Mouse (Mus musculus) hindbrain, embryonic 14.5 days (tissue): ENCODE data around the gene Nceh1. TPM values are rescaled to one million over a fixed set of nuclear protein-coding genes. Genes with fewer than 3 reads are reported as not detected.

Experiments
- ATAC-seq: fragments of 200-750 bp; cut with Nextera tagmentation; 2 replicates; pipeline ENCODE4 v1.8.0; 2017; ENCODE audit warnings: moderate number of reproducible peaks, mild to moderate bottlenecking, moderate TSS enrichment, moderate library complexity; ENCODE audit not compliant: low FRiP score
- DNase-seq: peaks from one replicate; pipeline ENCODE4 v3.0.0-alpha.2; 2015; ENCODE audit warnings: low spot score
- H3K27ac ChIP-seq: fragments of 300-500 bp; sonication (generic); 2 replicates; pipeline ENCODE4 v1.5.1; 2014; ENCODE audit warnings: mild to moderate bottlenecking, moderate library complexity
- H3K27me3 ChIP-seq: fragments of 300-500 bp; sonication (generic); 2 replicates; pipeline ENCODE4 v1.6.1; 2014; ENCODE audit warnings: mild to moderate bottlenecking, low read length, mixed read lengths; ENCODE audit not compliant: control insufficient read depth, insufficient read depth
- H3K36me3 ChIP-seq: fragments of 300-500 bp; sonication (generic); replicated peaks from 2 replicates; pipeline ENCODE4 v1.6.1; 2014; ENCODE audit not compliant: control insufficient read depth, insufficient read depth
- H3K4me1 ChIP-seq: fragments of 300-500 bp; sonication (generic); replicated peaks from 2 replicates; pipeline ENCODE4 v1.6.1; 2014; ENCODE audit warnings: antibody characterized with exemption, low read length, mixed read lengths; ENCODE audit not compliant: control insufficient read depth, insufficient read depth
- H3K4me2 ChIP-seq: fragments of 300-500 bp; sonication (generic); replicated peaks from 2 replicates; pipeline ENCODE4 v1.6.1; 2014; ENCODE audit warnings: mild to moderate bottlenecking, moderate library complexity
- H3K4me3 ChIP-seq: fragments of 300-500 bp; sonication (generic); replicated peaks from 2 replicates; pipeline ENCODE4 v1.5.1; 2014; ENCODE audit warnings: mild to moderate bottlenecking, low read length
- H3K9ac ChIP-seq: fragments of 300-500 bp; sonication (generic); 2 replicates; pipeline ENCODE4 v1.6.1; 2014
- H3K9me3 ChIP-seq: fragments of 300-500 bp; sonication (generic); 2 replicates; pipeline ENCODE4 v1.6.1; 2016; ENCODE audit warnings: low read length; ENCODE audit not compliant: control insufficient read depth
- WGBS: fragments of 180-500 bp; shearing (Covaris S2); extraction: QIAGEN DNeasy Blood & Tissue Kit; methylation state at CpG from one replicate; pipeline ENCODE4 v1.1.7; 2014; 5-methylcytosine and 5-hydroxymethylcytosine counted together
- polyA plus RNA-seq: library from polyadenylated mRNA; unstranded; fragments of >200 nt; fragmentation: Nextera tagmentation; extraction: Ambion mirVana; gene quantifications from 2 replicates; pipeline ENCODE4 v1.2.1, GENCODE M21; 2014

Gene Nceh1
- polyA plus RNA-seq, 1 experiment from 2014 or later, result 11.5 TPM

- Histone ChIP-seq H3K4me2 (no peak overlapping the region), H3K27ac (no peak overlapping the region), H3K4me3 (no peak overlapping the region), H3K36me3 (no peaks in the 10 kb centered on the region), H3K4me1 (no peaks in the 10 kb centered on the region; the same call in 1 of the 2 replicates), H3K9me3 (no peaks in the 10 kb centered on the region), H3K27me3 (no peaks in the 10 kb centered on the region), H3K9ac (no peak overlapping the region)
- no peak for DNase-seq
- no peak for ATAC-seq
- WGBS, result 83% methylated on average over 9 of the region's 9 CpGs
Observed at GRCm38 (mm10) chr3:27155856-27156593, 26.7 kb upstream of the Nceh1 start.

- Histone ChIP-seq H3K27ac (no peak overlapping the region), H3K36me3 (no peaks in the 10 kb centered on the region), H3K4me3 (no peak overlapping the region), H3K9ac (no peak overlapping the region), H3K4me2 (no peak overlapping the region), H3K9me3 (no peaks in the 10 kb centered on the region), H3K4me1 (no peaks in the 10 kb centered on the region; the same call in 1 of the 2 replicates), H3K27me3 (no peaks in the 10 kb centered on the region)
- ATAC-seq (no peak), DNase-seq (no peak)
- 56% methylated on average over 3 of the region's 3 CpGs for WGBS
Observed at GRCm38 (mm10) chr3:27156594-27156949, 26.2 kb upstream of the Nceh1 start.

- no peak for ATAC-seq
- H3K4me3 ChIP-seq, result no peak overlapping the region
Observed at GRCm38 (mm10) chr3:27158910-27159309, 23.9 kb upstream of the Nceh1 start.

GRCm38 (mm10) chr3:27161645-27162409, 20.9 kb upstream of the Nceh1 start:
- Histone ChIP-seq H3K36me3 (no peaks in the 10 kb centered on the region), H3K9ac (no peak overlapping the region), H3K9me3 (no peaks in the 10 kb centered on the region), H3K4me3 (no peak overlapping the region), H3K4me1 (no peaks in the 10 kb centered on the region), H3K27me3 (no peaks in the 10 kb centered on the region), H3K27ac (no peak overlapping the region), H3K4me2 (no peak overlapping the region)
- ATAC-seq (no peak), DNase-seq (no peak)
- 89% methylated on average over 6 of the region's 6 CpGs for WGBS

More at GRCm38 (mm10) chr3:27158910-27159309, 23.9 kb upstream of the Nceh1 start:
- WGBS, result 61% methylated on average over 4 of the region's 4 CpGs
- Histone ChIP-seq H3K36me3 (no peaks in the 10 kb centered on the region), H3K9ac (no peak overlapping the region), H3K4me1 (no peaks in the 10 kb centered on the region; the same call in 1 of the 2 replicates), H3K9me3 (no peaks in the 10 kb centered on the region), H3K4me2 (no peak overlapping the region), H3K27me3 (no peaks in the 10 kb centered on the region), H3K27ac (no peak overlapping the region)
- no peak for DNase-seq

GRCm38 (mm10) chr3:27162410-27162804, 20.4 kb upstream of the Nceh1 start:
- no peaks in the 10 kb centered on the region for H3K36me3 ChIP-seq
- ATAC-seq, result no peak
- WGBS, result 61% methylated on average over 2 of the region's 2 CpGs
- no peaks in the 10 kb centered on the region for H3K9me3 ChIP-seq
- no peak overlapping the region for H3K9ac ChIP-seq
- no peak for DNase-seq
- no peaks in the 10 kb centered on the region for H3K4me1 ChIP-seq
- H3K27ac ChIP-seq, result no peak overlapping the region
- no peak overlapping the region for H3K4me2 ChIP-seq
- no peak overlapping the region for H3K4me3 ChIP-seq
- no peaks in the 10 kb centered on the region for H3K27me3 ChIP-seq

- H3K4me3 ChIP-seq, result no peak overlapping the region
- no peaks in the 10 kb centered on the region for H3K36me3 ChIP-seq
- 86% methylated on average over 3 of the region's 3 CpGs for WGBS
- no peak for ATAC-seq
- no peak overlapping the region for H3K9ac ChIP-seq
- DNase-seq, result no peak
- no peaks in the 10 kb centered on the region for H3K27me3 ChIP-seq
- no peaks in the 10 kb centered on the region for H3K4me1 ChIP-seq
- H3K4me2 ChIP-seq, result no peak overlapping the region
- H3K27ac ChIP-seq, result no peak overlapping the region
- no peaks in the 10 kb centered on the region for H3K9me3 ChIP-seq
Observed at GRCm38 (mm10) chr3:27165481-27166065, 17.2 kb upstream of the Nceh1 start.

GRCm38 (mm10) chr3:27170257-27170656, 12.5 kb upstream of the Nceh1 start:
- WGBS, result 60% methylated on average over 1 of the region's 1 CpGs

GRCm38 (mm10) chr3:27179711-27180110, 3.1 kb upstream of the Nceh1 start:
- Histone ChIP-seq H3K4me1 (no peaks in the 10 kb centered on the region; the same call in 1 of the 2 replicates), H3K4me3 (no peak overlapping the region), H3K9ac (no peak overlapping the region), H3K9me3 (no peaks in the 10 kb centered on the region), H3K27me3 (no peaks in the 10 kb centered on the region), H3K27ac (no peak overlapping the region), H3K36me3 (no peaks in the 10 kb centered on the region), H3K4me2 (no peak overlapping the region)
- DNase-seq, result no peak
- ATAC-seq, result no peak
- WGBS, result 84% methylated on average over 8 of the region's 8 CpGs

More at GRCm38 (mm10) chr3:27170257-27170656, 12.5 kb upstream of the Nceh1 start:
- Histone ChIP-seq H3K9ac (no peak overlapping the region), H3K4me1 (no peaks in the 10 kb centered on the region), H3K9me3 (no peaks in the 10 kb centered on the region), H3K4me3 (no peak overlapping the region), H3K4me2 (no peak overlapping the region), H3K27ac (no peak overlapping the region), H3K27me3 (no peaks in the 10 kb centered on the region), H3K36me3 (no peaks in the 10 kb centered on the region)
- no peak for ATAC-seq
- no peak for DNase-seq

- Histone ChIP-seq H3K4me2 (peak overlapping the region; percentile 88), H3K4me1 (no peaks in the 10 kb centered on the region; the same call in 1 of the 2 replicates), H3K27ac (no peak overlapping the region), H3K9ac (peak overlapping the region; percentile 60), H3K4me3 (peak overlapping the region; percentile 67), H3K36me3 (no peaks in the 10 kb centered on the region), H3K9me3 (no peaks in the 10 kb centered on the region), H3K27me3 (no peaks in the 10 kb centered on the region)
- DNase-seq (no peak), ATAC-seq (no peak)
- WGBS, result 11% methylated on average over 19 of the region's 19 CpGs
Observed at GRCm38 (mm10) chr3:27183601-27184175, 923 bp downstream of the Nceh1 start.
